Comparison of ENCODE assay signal across 8 mouse cellular contexts in the genomic region with DNA sequence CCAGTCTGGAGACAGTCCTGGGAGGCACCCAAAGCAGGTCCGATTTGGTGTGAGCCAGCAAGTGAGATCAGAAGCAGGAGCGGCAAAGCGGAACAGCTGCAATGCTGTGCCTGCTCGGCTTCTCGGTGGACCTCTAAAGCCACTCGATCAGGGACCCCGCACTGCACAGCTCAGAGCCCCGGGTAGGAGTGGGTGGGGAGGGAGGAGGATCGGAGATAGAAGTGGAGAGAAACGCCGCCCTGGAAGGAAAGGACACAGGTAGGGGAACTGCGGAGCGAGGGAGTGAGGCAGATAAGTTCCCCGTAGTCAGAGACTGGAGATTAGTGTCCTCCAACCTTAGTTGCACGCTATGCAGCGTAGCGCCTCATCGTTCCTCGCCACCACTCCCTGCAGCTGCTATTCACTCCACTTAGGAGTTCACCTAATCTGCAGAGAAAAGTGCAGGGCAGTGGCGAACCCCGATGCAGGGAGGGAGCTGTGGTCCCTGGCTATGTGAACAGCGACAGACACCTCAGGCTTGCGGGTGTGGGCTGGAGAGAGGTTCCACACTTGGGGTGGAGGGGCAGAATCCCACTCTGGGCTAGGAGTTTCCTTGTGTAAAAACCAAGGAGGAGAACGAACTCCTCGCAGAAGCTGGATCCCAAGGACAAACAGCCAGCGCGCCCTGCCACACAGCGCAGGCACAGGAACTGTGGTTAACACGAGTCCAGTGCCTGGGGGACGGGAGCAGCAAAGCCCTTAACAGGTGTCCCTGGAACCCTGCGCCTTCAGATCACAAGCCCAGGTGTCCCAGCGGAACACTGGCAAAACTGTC. TPM values are rescaled to one million over a fixed set of nuclear protein-coding genes. Genes with fewer than 3 reads are reported as not detected.
DNase-seq lines count a peak whose midpoint lies in the region; ATAC-seq lines count a peak whose summit lies in the region.

Gene Npy2r, minus strand, starts transcription at position 177 of the 814 bp plus-strand sequence.

- peak; percentile 2 for DNase-seq in cerebellum, adult 11 months
- no peak for DNase-seq in cerebellum, adult 9-11 months
- peak; percentile 3 for DNase-seq in ovary, postnatal 14 days (ENCODE audit: low spot score)
- DNase-seq in ovary, postnatal 10 days (ENCODE audit: low spot score) = no peak
- DNase-seq in layer of hippocampus, postnatal 36 days = no peak
- peak; percentile 59 for DNase-seq in neural tube, embryonic 10.5 days (ENCODE audit: extremely low spot score, low spot score)
- DNase-seq in B cell, adult 2 months = no peak

- peak; percentile 22; the same call in 1 of the 2 replicates for ATAC-seq in granulocyte monocyte progenitor cell, adult 5-6 weeks (replicated peaks; ENCODE audit: poor library complexity, severe bottlenecking)

RNA-seq across cellular contexts. Expression of gene Npy2r, which starts in this region (rescaled TPM):
- not detected in 2 replicates for total RNA-seq in granulocyte monocyte progenitor cell, adult 5-6 weeks (2014; fragmentation: Nextera tagmentation)
- not detected in 2 replicates for total RNA-seq in granulocyte monocyte progenitor cell, adult 5-6 weeks (2017)
- 10 to 100 TPM; 38.7 to 46.8 TPM for total RNA-seq in layer of hippocampus, postnatal 36 days (2021)

Comparison
In these comparisons a context has a peak if more than half of its experiments do, and no peak if none do; other contexts are left out.
1. RNA of gene Npy2r (total RNA-seq): 38.7 to 46.8 TPM in layer of hippocampus, postnatal 36 days; not detected in granulocyte monocyte progenitor cell, adult 5-6 weeks; every median in the first group is over 10 times any median in the second.
2. DNase-seq: peak in cerebellum, adult 11 months (single experiment), ovary, postnatal 14 days (single experiment) and neural tube, embryonic 10.5 days (single experiment); none in cerebellum, adult 9-11 months (single experiment), ovary, postnatal 10 days (single experiment), layer of hippocampus, postnatal 36 days (0 of 2) and B cell, adult 2 months (0 of 2).
3. Peak in ATAC-seq in granulocyte monocyte progenitor cell, adult 5-6 weeks; RNA of the gene not detected or under 1 TPM.